Mouse (Mus musculus) MEL-GATA-1-ER (cell line): ENCODE measurements around the gene Tead1.

Experiments used
- DNase-seq: peaks from one replicate; pipeline ENCODE4 v3.0.0-alpha.2; 2012; ENCODE audit warnings: low read depth; ENCODE audit errors: extremely low read depth

The Tead1 gene

DNA sequence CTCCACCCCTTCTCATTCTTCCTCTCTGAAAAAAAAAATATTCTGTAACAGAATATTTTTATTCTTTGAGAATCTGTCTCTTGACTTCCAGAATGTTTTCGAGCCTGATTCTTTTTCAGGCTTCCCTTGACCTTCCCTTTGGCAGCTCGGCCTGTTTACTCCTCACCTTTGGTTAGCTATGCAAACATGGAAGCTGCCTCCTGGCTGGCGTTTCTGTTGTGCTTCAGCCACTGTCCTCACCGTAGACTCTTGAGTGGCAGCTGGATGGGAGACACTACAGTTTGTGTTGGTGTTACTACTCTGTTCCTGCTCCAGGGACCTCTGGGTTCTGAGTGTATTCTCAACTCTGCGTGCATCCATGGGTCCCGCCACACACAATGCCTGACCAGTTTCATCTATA lies 176.3 kb downstream of the Tead1 start:
- no peak for DNase-seq

DNA sequence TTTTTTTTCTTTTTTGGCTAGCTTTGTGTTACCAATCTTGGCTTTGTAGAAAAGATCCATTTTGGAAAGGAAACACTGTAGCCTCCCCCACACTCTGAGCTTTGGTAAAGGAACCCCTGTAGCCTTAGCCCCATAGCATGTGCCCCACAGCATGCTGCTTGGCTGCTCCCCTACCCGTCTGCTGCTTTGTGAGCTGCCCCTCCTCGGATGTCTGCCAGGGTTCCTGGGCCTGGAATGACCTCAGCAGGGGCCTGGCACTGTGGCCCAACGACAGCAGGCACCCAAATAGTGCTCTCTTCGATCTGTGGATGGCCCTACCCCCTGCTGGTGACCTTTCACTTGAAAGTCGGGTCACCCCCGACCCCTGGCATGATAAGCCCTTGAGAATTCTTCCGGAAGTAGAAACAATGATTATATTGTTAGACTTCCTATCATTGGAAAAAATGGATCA lies 177.0 kb downstream of the Tead1 start:
- no peak for DNase-seq

DNA sequence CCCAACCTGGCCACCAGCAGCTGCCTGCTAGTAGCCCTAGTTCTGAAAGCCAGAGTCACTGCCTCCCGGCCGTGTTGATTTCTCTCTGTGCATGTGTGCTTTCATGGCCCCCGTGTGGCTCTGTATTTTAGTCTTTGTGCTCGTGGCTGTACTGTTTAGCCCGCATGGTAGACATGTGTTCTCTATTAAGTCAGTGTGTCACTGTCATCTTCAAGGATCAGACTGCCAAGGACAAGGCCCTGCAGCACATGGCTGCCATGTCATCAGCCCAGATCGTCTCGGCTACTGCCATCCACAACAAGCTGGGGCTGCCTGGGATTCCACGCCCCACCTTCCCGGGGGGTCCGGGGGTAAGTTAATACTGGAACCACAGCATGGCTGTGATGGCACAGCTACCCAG lies 177.5 kb downstream of the Tead1 start:
- no peak for DNase-seq

DNA sequence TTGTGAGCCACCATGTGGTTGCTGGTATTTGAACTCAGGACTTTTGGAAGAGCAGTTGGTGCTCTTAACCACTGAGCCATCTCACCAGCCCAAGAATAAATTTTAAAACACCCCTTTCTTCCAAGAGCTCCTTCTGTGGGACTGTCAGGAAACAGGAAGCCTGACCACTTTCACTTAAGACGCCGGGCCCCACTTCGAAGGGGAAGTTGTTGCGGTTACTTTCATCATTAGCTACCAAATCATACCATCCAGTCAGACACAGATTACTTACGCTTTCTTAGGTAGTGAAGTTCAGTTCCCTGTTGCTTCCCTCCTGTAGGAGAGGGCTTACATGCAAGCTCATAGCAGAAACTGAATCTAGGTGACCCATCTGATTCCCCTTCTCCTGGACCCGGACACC lies 180.8 kb downstream of the Tead1 start:
- no peak for DNase-seq

- no peak for DNase-seq
Observed at GRCm38 (mm10) chr7:112862086-112862485, 183.0 kb downstream of the Tead1 start.

DNA sequence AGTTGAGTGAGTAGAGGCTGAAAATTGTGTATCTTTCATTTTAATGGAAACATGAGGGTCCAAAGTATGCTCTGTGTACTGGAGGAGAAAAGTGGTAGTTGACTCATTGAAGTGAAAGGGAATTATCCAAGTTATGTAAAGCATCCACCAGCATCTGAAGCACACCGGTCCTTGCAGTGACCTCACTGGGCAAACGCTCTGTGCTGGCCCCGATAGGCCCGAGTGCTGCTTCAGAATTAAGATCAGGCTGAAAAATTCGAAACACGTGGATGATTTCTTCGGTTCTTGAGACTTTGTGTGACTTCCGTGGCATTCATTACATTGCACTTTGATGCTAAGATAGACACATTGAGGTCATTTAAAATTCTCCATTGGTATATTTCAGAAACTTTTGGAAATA lies 185.1 kb downstream of the Tead1 start:
- no peak for DNase-seq

- no peak for DNase-seq
Observed at GRCm38 (mm10) chr7:112865739-112866138, 186.6 kb downstream of the Tead1 start.

DNA sequence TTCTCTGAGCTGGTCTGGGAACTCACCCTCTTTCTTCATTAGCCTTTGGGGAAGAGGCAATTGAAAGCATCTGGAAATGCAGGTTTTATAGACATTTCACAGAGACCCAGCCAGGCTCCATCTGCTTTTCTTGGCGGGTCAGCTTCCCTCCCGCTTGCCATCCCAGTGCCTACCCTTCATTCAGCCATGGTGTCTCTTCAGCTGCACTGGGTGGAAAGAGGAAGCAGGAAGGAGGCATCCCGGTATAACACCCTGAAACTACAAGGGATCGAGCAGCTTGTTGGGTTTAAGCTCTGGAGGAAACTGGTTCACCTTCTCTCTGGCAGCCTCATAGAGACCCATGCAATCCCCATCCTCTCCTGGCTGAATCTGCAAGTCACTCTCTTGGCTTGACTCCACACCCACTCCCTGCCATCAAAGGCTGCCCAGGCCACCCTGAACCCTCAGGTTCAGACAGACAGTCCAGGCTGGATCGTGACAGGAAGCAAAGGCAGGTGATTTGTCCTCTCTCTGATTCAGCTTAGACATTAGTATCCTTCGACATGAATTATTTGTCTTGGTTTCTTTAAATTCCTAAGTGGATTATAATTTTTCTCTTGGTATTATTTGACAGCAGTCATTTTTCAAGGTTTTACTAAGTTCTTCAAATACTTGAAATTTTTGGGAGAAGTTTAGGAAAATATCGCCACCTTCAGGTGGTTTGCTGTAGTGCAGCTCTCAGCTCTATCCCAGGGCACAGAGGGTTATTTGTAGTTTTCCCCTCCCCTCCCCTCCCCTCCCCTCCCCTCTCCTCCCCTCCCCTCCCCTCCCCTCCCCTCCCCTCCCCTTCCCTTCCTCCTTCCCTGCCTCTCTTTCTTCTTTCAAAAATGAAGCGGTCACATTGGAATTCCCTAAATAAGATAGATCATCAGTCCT lies 189.7 kb downstream of the Tead1 start:
- no peak for DNase-seq

GRCm38 (mm10) chr7:112871752-112872151 lies 192.6 kb downstream of the Tead1 start:
- DNase-seq = no peak

DNA sequence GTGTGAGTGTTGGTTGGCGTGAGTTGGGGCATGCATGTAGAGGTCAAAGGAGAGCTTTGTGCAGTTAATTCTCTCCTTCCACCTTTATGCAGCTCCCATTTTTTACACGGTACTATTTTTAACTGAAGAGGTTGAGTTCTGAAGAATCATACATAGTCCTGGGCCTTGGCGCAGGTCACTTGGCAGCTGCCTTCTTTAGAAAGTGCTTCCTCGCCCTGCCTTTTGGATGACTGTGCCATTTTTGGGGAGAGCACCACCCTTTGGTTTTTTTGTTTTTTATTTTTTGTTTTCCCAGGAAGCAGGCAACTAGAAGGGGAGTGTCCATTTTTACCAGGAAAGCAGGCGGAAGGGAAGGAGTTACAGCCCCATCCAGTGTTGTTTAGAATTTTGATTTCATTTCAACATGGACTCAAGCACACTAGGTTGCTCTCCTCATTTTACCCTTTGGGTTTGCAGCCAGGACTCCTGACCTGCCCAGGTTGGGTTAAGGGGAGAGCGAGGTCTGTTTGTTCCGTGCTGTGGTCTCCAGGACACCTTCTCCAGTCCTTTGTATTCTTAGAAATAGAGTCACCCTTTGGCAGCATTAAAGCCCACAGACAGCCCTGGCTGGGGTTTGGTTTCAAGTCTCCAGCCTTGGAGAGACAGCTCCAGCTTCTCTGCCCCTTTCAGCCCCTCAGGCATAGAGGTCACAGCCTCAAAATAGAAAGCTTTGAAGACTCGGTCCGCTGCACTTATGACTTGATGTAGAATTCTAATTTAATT lies 193.5 kb downstream of the Tead1 start:
- no peak for DNase-seq

DNA sequence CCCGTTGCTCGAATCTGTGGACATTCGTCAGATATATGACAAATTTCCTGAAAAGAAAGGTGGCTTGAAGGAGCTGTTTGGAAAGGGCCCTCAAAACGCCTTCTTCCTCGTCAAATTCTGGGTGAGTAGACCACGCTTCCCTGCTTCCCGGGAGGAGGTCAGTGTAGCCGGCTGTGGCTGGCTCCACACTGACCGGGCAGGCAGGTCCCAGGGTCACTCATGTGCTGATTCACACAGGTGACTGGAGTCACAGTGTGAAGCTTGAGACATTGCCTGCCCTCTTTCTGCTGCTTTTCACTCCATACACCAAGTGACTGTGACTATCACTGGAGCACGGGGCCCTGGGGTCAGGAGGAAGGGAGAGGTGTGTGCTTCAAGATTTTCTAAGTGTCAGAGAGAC lies 197.0 kb downstream of the Tead1 start:
- no peak for DNase-seq

- no peak for DNase-seq
Observed at GRCm38 (mm10) chr7:112883791-112884274, 204.7 kb downstream of the Tead1 start.

GRCm38 (mm10) chr7:112885546-112885945 lies 206.4 kb downstream of the Tead1 start:
- no peak for DNase-seq

GRCm38 (mm10) chr7:112891883-112892282 lies 212.8 kb downstream of the Tead1 start:
- no peak for DNase-seq

DNA sequence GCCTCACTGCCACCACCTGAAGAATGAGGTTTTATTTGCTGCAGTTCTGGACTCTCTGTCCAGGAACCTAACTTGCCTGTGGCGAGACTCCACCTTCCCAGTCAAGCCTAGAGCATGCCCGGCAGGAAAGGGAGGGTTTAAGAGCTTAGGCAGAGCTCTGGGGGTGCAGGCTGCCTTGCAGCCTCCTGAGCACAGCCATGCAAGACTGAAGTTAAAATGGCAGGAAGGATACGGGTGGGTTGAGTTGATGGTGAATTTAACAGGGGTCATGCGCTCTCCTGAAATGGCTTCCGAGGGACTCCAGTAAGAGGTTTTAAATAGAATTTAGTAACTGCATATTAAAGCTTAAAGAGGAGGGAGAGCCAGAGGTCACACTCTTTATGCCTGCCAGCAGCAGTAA lies 213.5 kb downstream of the Tead1 start:
- no peak for DNase-seq

DNA sequence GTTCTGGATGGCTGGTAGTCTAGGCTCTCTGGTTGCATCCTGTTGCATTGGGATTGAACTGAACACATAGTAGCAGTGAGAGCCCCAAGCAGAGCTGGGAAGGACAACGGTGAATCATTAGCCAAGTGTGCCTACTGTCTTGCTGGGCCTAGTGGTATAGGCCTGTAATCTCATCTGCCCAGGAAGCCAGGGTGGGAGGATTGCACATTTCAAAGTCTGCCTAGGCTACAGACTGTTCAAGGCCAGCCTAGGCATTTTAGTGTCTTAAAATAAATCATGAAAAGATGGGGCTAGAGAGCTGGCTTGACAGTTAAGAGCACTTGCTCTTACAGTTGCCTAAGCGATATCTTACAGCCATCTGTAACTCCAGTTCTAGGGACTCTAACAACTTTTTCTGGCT lies 217.2 kb downstream of the Tead1 start:
- no peak for DNase-seq

- DNase-seq = no peak
Observed at GRCm38 (mm10) chr7:112901710-112902109, 222.6 kb downstream of the Tead1 start.

DNA sequence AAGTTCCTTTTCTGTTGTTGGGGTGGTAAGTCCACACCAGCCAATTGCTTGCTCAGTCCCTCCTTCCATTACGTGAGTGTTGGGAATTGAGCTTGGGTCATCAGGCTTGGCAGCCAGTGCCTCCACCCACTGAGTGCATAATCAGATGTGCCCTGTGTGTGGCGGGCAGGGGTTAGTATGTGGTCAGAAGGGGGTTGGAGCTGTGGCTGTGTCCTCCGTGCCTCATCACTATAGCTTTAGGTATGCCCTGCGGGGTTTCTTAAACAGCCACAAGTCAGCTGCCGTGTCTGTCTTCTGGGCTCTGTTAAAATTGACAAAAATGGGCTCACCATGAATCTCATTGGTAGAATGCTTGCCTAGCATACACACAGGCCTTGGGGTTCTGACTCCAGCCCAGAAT lies 227.7 kb downstream of the Tead1 start:
- DNase-seq = no peak

GRCm38 (mm10) chr7:112907468-112907867 lies 228.3 kb downstream of the Tead1 start:
- no peak for DNase-seq

- DNase-seq = no peak
Observed at GRCm38 (mm10) chr7:112909164-112909563, 230.0 kb downstream of the Tead1 start.

GRCm38 (mm10) chr7:112912969-112913368 lies 233.9 kb downstream of the Tead1 start:
- DNase-seq = no peak

DNA sequence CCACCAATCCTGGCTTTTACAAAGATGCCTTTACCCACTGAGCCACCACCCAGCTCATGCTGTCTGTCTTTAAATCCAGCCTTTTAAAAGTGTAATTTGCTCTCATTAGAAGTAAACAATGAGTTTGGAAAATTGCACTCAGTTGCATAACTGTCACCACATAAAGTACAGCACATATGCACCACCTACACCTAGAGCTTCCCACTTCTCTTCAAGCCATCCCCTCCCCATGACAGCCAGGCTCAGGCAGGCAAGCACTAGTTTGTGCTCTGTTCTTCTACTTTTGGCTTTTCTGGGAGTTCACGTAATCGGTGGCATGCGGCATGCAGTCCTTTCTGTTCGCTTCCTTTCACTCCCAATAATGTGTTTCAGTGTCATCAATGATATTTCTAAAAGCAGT lies 236.5 kb downstream of the Tead1 start:
- DNase-seq = no peak
